Mouse (Mus musculus) stomach, embryonic 14.5 days (tissue): ENCODE results near the gene Dhx32. TPM values are rescaled to one million over a fixed set of nuclear protein-coding genes. Genes with fewer than 3 reads are reported as not detected.

ENCODE experiments used
- ATAC-seq: fragments of 200-750 bp; cut with Nextera tagmentation; 2 replicates; pipeline ENCODE4 v1.8.0; 2017; ENCODE audit warnings: low read depth, moderate TSS enrichment; ENCODE audit not compliant: insufficient number of reproducible peaks, insufficient read depth, low FRiP score
- H3K27ac ChIP-seq: fragments of 300-500 bp; sonication (generic); 2 replicates; pipeline ENCODE4 v1.5.1; 2014; ENCODE audit warnings: mild to moderate bottlenecking, low read length, moderate library complexity, mixed read lengths
- H3K27me3 ChIP-seq: fragments of 300-500 bp; sonication (generic); 2 replicates; pipeline ENCODE4 v1.6.1; 2014; ENCODE audit warnings: low read length, control low read depth, mixed read lengths; ENCODE audit not compliant: control insufficient read depth, insufficient read depth
- H3K36me3 ChIP-seq: fragments of 300-500 bp; sonication (generic); 2 replicates; pipeline ENCODE4 v1.6.1; 2014; ENCODE audit warnings: mild to moderate bottlenecking, control low read depth, low read length, moderate library complexity, mixed read lengths; ENCODE audit not compliant: control insufficient read depth, insufficient read depth
- H3K4me1 ChIP-seq: fragments of 300-500 bp; sonication (generic); 2 replicates; pipeline ENCODE4 v1.6.1; 2014; ENCODE audit warnings: low read length, control low read depth, mixed read lengths; ENCODE audit not compliant: control insufficient read depth, insufficient read depth
- H3K4me2 ChIP-seq: fragments of 300-500 bp; sonication (generic); replicated peaks from 2 replicates; pipeline ENCODE4 v1.6.1; 2014; ENCODE audit warnings: low read depth, low read length, control low read depth
- H3K4me3 ChIP-seq: fragments of 300-500 bp; sonication (generic); 2 replicates; pipeline ENCODE4 v1.5.1; 2014; ENCODE audit warnings: low read depth, low read length, control low read depth
- H3K9ac ChIP-seq: fragments of 300-500 bp; sonication (generic); replicated peaks from 2 replicates; pipeline ENCODE4 v1.6.1; 2014; ENCODE audit warnings: low read depth, mild to moderate bottlenecking, control low read depth, low read length, moderate library complexity, mixed read lengths
- H3K9me3 ChIP-seq: fragments of 300-500 bp; sonication (generic); 2 replicates; pipeline ENCODE4 v1.6.1; 2016; ENCODE audit warnings: low read depth, low read length, control low read depth; ENCODE audit not compliant: control insufficient read depth
- WGBS: fragments of 180-500 bp; shearing (Covaris S2); extraction: QIAGEN DNeasy Blood & Tissue Kit; methylation state at CpG from one replicate; pipeline ENCODE4 v1.1.7; 2014; 5-methylcytosine and 5-hydroxymethylcytosine counted together
- polyA plus RNA-seq: library from polyadenylated mRNA; unstranded; fragments of >200 nt; fragmentation: Nextera tagmentation; extraction: Ambion mirVana; gene quantifications from 2 replicates; pipeline ENCODE4 v1.2.1, GENCODE M21; 2014

Dhx32 gene
- polyA plus RNA-seq, 1 experiment from 2014 or later, result 33.4 TPM

DNA sequence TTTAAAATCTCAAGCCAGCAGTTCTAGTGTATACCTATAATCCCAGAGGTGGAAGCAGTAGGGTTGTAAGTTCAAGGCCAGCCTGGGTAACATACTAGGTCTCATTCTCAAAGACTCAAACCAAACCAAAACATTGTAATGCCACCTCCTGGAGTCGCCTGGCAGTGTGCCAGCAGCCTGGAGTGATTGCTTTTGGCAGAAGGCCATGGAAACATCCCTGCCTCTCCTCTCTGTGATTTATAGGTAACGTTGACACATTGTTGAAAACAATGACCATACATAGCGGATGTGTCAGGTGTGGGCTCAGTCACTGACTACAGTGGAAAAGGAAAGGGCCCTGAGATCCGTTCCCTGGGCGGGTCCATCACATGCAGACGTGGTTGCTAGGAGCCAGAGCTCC is 19.3 kb upstream of the Dhx32 start:
- WGBS, result 21% methylated on average over 6 of the region's 6 CpGs
- no peaks in the 10 kb centered on the region for H3K9me3 ChIP-seq
- H3K36me3 ChIP-seq, result no peaks in the 10 kb centered on the region
- no peak overlapping the region for H3K4me3 ChIP-seq
- no peak overlapping the region for H3K27ac ChIP-seq
- H3K9ac ChIP-seq, result no peak overlapping the region
- H3K4me2 ChIP-seq, result no peak overlapping the region
- ATAC-seq, result no peak
- H3K27me3 ChIP-seq, result no peaks in the 10 kb centered on the region
- 0 out of 2 replicates have a peak, but pooled peaks cover 2% of the 10 kb centered on the region for H3K4me1 ChIP-seq

DNA sequence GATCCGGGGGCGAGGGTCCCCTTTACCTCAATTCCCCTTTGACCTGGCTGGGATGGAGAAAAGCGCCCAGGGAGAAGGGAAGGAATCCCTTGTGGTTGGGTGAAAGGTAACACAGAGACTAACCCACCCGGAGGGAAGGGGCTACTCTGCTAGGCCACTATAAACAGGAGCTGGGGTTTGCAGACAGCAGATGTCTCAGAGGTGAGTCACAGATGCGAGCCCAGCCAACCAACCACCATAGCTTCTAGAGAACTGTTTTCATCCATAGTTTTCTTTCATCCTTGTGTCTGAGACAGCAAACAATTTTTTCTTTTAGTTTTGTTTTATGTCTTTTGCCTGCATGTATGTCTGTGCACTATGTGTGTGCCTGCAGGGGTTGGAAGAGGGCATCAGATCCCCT is 17.4 kb upstream of the Dhx32 start:
- no peak overlapping the region for H3K27ac ChIP-seq
- no peaks in the 10 kb centered on the region for H3K27me3 ChIP-seq
- H3K4me2 ChIP-seq, result no peak overlapping the region
- H3K9ac ChIP-seq, result no peak overlapping the region
- WGBS, result 75% methylated on average over 5 of the region's 5 CpGs
- 0 out of 2 replicates have a peak, but pooled peaks cover 2% of the 10 kb centered on the region for H3K4me1 ChIP-seq
- no peak overlapping the region for H3K4me3 ChIP-seq
- H3K36me3 ChIP-seq, result no peaks in the 10 kb centered on the region
- ATAC-seq, result no peak
- no peaks in the 10 kb centered on the region for H3K9me3 ChIP-seq

GRCm38 (mm10) chr7:133794720-133795119 is 12.2 kb upstream of the Dhx32 start:
- Histone ChIP-seq H3K4me1 (0 out of 2 replicates have a peak, but pooled peaks cover 3% of the 10 kb centered on the region), H3K4me3 (no peak overlapping the region), H3K27ac (no peak overlapping the region), H3K36me3 (no peaks in the 10 kb centered on the region), H3K27me3 (no peaks in the 10 kb centered on the region), H3K4me2 (no peak overlapping the region), H3K9me3 (no peaks in the 10 kb centered on the region), H3K9ac (no peak overlapping the region)
- WGBS, result 74% methylated on average over 2 of the region's 2 CpGs
- peak; percentile 28; the same call in 1 of the 2 replicates for ATAC-seq

- ATAC-seq, result no peak
Measured at GRCm38 (mm10) chr7:133793248-133794131, 11.0 kb upstream of the Dhx32 start.

GRCm38 (mm10) chr7:133792771-133793170 is 10.2 kb upstream of the Dhx32 start:
- no peak overlapping the region for H3K27ac ChIP-seq
- H3K9me3 ChIP-seq, result no peaks in the 10 kb centered on the region

More at GRCm38 (mm10) chr7:133793248-133794131, 11.0 kb upstream of the Dhx32 start:
- 57% methylated on average over 10 of the region's 10 CpGs for WGBS
- no peaks in the 10 kb centered on the region for H3K27me3 ChIP-seq
- 0 out of 2 replicates have a peak, but pooled peaks cover 3% of the 10 kb centered on the region for H3K4me1 ChIP-seq
- H3K4me2 ChIP-seq, result no peak overlapping the region
- H3K4me3 ChIP-seq, result no peak overlapping the region
- H3K27ac ChIP-seq, result no peak overlapping the region
- H3K9ac ChIP-seq, result no peak overlapping the region
- H3K36me3 ChIP-seq, result no peaks in the 10 kb centered on the region
- H3K9me3 ChIP-seq, result no peaks in the 10 kb centered on the region

GRCm38 (mm10) chr7:133790608-133791229 is 8.2 kb upstream of the Dhx32 start:
- no peak for ATAC-seq
- no peak overlapping the region for H3K27ac ChIP-seq
- no peak overlapping the region for H3K4me2 ChIP-seq
- H3K4me1 ChIP-seq, result 0 out of 2 replicates have a peak, but pooled peaks cover 3% of the 10 kb centered on the region
- no peak overlapping the region for H3K9ac ChIP-seq
- no peaks in the 10 kb centered on the region for H3K9me3 ChIP-seq
- H3K27me3 ChIP-seq, result no peaks in the 10 kb centered on the region
- no peak overlapping the region for H3K4me3 ChIP-seq
- H3K36me3 ChIP-seq, result no peaks in the 10 kb centered on the region
- WGBS, result 83% methylated on average over 4 of the region's 4 CpGs

More at GRCm38 (mm10) chr7:133792771-133793170, 10.2 kb upstream of the Dhx32 start:
- Histone ChIP-seq H3K9ac (no peak overlapping the region), H3K36me3 (no peaks in the 10 kb centered on the region), H3K4me3 (no peak overlapping the region), H3K4me1 (0 out of 2 replicates have a peak, but pooled peaks cover 3% of the 10 kb centered on the region), H3K27me3 (no peaks in the 10 kb centered on the region), H3K4me2 (no peak overlapping the region)
- WGBS, result 19% methylated on average over 1 of the region's 1 CpGs
- no peak for ATAC-seq

GRCm38 (mm10) chr7:133790171-133790570 is 7.6 kb upstream of the Dhx32 start:
- 90% methylated on average over 4 of the region's 4 CpGs for WGBS
- H3K9ac ChIP-seq, result no peak overlapping the region
- no peaks in the 10 kb centered on the region for H3K36me3 ChIP-seq

DNA sequence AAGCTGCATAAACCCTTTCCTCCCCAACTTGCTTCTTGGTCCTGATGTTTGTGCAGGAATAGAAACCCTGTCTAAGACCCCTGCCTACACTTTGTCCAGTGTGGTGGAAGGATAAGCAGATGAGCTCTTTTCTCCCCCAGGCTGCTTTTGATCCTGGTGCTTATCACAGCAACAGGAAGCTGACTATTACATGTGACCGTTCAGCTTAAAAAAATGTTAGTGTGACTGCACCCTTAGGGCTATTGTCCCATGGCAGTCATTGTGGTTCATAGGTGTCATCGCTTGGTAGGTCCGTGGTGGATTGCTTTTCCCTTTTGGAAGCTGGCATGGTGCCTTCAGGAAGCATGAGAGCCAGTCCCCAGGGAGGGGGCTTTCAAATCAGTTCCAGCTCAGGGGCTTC is 5.6 kb upstream of the Dhx32 start:
- Histone ChIP-seq H3K4me2 (no peak overlapping the region), H3K36me3 (no peaks in the 10 kb centered on the region), H3K4me3 (no peak overlapping the region), H3K4me1 (no peaks in the 10 kb centered on the region), H3K27me3 (no peaks in the 10 kb centered on the region), H3K9ac (no peak overlapping the region), H3K27ac (no peak overlapping the region), H3K9me3 (no peaks in the 10 kb centered on the region)
- no peak for ATAC-seq
- 68% methylated on average over 3 of the region's 3 CpGs for WGBS

More at GRCm38 (mm10) chr7:133790171-133790570, 7.6 kb upstream of the Dhx32 start:
- H3K4me3 ChIP-seq, result no peak overlapping the region
- no peak overlapping the region for H3K27ac ChIP-seq
- no peaks in the 10 kb centered on the region for H3K9me3 ChIP-seq
- no peak overlapping the region for H3K4me2 ChIP-seq
- 0 out of 2 replicates have a peak, but pooled peaks cover 3% of the 10 kb centered on the region for H3K4me1 ChIP-seq
- H3K27me3 ChIP-seq, result no peaks in the 10 kb centered on the region
- no peak for ATAC-seq
